Mouse (Mus musculus): ENCODE results near the gene Fam102a. TPM values are rescaled to one million over a fixed set of nuclear protein-coding genes. Genes with fewer than 3 reads are reported as not detected.

Fam102a gene
- polyA plus RNA-seq, 1 experiment from 2014 or later, result 11.4 TPM

GRCm38 (mm10) chr2:32537360-32537905, 2.3 kb downstream of the Fam102a start:
- no peak for ATAC-seq (ENCODE audit: insufficient read depth, low FRiP score)
- peak overlapping the region; percentile 75 for H3K4me3 ChIP-seq (replicated peaks; ENCODE audit: low read length)
- H3K36me3 ChIP-seq (ENCODE audit: control insufficient read depth, insufficient read depth, low read length), result no peaks in the 10 kb centered on the region
- peak overlapping the region; percentile 97 for H3K27ac ChIP-seq (ENCODE audit: low read length)
- WGBS, result 8% methylated on average over 9 of the region's 9 CpGs
- no peaks in the 10 kb centered on the region for H3K9me3 ChIP-seq (replicated peaks; ENCODE audit: control insufficient read depth, low read length)
- peak overlapping the region; percentile 89 for H3K4me2 ChIP-seq (ENCODE audit: low read depth, low read length)
- H3K4me1 ChIP-seq (ENCODE audit: control insufficient read depth, insufficient read depth, low read length), result peaks cover 62% of the 10 kb centered on the region
- no peaks in the 10 kb centered on the region for H3K27me3 ChIP-seq (ENCODE audit: control insufficient read depth, insufficient read depth, low read length)
- peak overlapping the region; percentile 91 for H3K9ac ChIP-seq (ENCODE audit: low read length)

GRCm38 (mm10) chr2:32537941-32538340, 2.8 kb downstream of the Fam102a start:
- Histone ChIP-seq H3K4me2 (ENCODE audit: low read depth, low read length) (peak overlapping the region; percentile 89), H3K9ac (ENCODE audit: low read length) (peak overlapping the region; percentile 91), H3K27me3 (ENCODE audit: control insufficient read depth, insufficient read depth, low read length) (no peaks in the 10 kb centered on the region), H3K4me1 (ENCODE audit: control insufficient read depth, insufficient read depth, low read length) (peaks cover 66% of the 10 kb centered on the region), H3K4me3 (replicated peaks; ENCODE audit: low read length) (peak overlapping the region; percentile 75), H3K27ac (ENCODE audit: low read length) (peak overlapping the region; percentile 97), H3K36me3 (ENCODE audit: control insufficient read depth, insufficient read depth, low read length) (no peaks in the 10 kb centered on the region), H3K9me3 (replicated peaks; ENCODE audit: control insufficient read depth, low read length) (no peaks in the 10 kb centered on the region)
- 62% methylated on average over 5 of the region's 5 CpGs for WGBS
- ATAC-seq (ENCODE audit: insufficient read depth, low FRiP score), result no peak

GRCm38 (mm10) chr2:32538461-32538860, 3.3 kb downstream of the Fam102a start:
- Histone ChIP-seq H3K27ac (ENCODE audit: low read length) (peak overlapping the region; percentile 97), H3K27me3 (ENCODE audit: control insufficient read depth, insufficient read depth, low read length) (no peaks in the 10 kb centered on the region), H3K36me3 (ENCODE audit: control insufficient read depth, insufficient read depth, low read length) (no peaks in the 10 kb centered on the region), H3K4me3 (replicated peaks; ENCODE audit: low read length) (peak overlapping the region; percentile 75), H3K4me1 (ENCODE audit: control insufficient read depth, insufficient read depth, low read length) (peaks cover 70% of the 10 kb centered on the region), H3K4me2 (ENCODE audit: low read depth, low read length) (peak overlapping the region; percentile 89), H3K9me3 (replicated peaks; ENCODE audit: control insufficient read depth, low read length) (no peaks in the 10 kb centered on the region), H3K9ac (ENCODE audit: low read length) (0 out of 2 replicates have a peak overlapping the region, but pooled peaks have one; percentile 91)
- no peak for ATAC-seq (ENCODE audit: insufficient read depth, low FRiP score)
- WGBS, result 48% methylated on average over 4 of the region's 4 CpGs

GRCm38 (mm10) chr2:32539452-32539981, 4.4 kb downstream of the Fam102a start:
- WGBS, result 65% methylated on average over 14 of the region's 14 CpGs

GRCm38 (mm10) chr2:32541333-32541908, 6.3 kb downstream of the Fam102a start:
- ATAC-seq (ENCODE audit: insufficient read depth, low FRiP score), result no peak
- 91% methylated on average over 2 of the region's 2 CpGs for WGBS
- Histone ChIP-seq H3K4me3 (replicated peaks; ENCODE audit: low read length) (no peak overlapping the region), H3K9me3 (replicated peaks; ENCODE audit: control insufficient read depth, low read length) (no peaks in the 10 kb centered on the region), H3K27me3 (ENCODE audit: control insufficient read depth, insufficient read depth, low read length) (no peaks in the 10 kb centered on the region), H3K36me3 (ENCODE audit: control insufficient read depth, insufficient read depth, low read length) (no peaks in the 10 kb centered on the region), H3K9ac (ENCODE audit: low read length) (no peak overlapping the region), H3K4me2 (ENCODE audit: low read depth, low read length) (no peak overlapping the region), H3K4me1 (ENCODE audit: control insufficient read depth, insufficient read depth, low read length) (peaks cover 63% of the 10 kb centered on the region), H3K27ac (ENCODE audit: low read length) (no peak overlapping the region)

More at GRCm38 (mm10) chr2:32539452-32539981, 4.4 kb downstream of the Fam102a start:
- Histone ChIP-seq H3K4me2 (ENCODE audit: low read depth, low read length) (peak overlapping the region; percentile 35), H3K27ac (ENCODE audit: low read length) (peak overlapping the region; percentile 97), H3K4me3 (replicated peaks; ENCODE audit: low read length) (no peak overlapping the region), H3K4me1 (ENCODE audit: control insufficient read depth, insufficient read depth, low read length) (peaks cover 64% of the 10 kb centered on the region), H3K36me3 (ENCODE audit: control insufficient read depth, insufficient read depth, low read length) (no peaks in the 10 kb centered on the region), H3K9me3 (replicated peaks; ENCODE audit: control insufficient read depth, low read length) (no peaks in the 10 kb centered on the region), H3K27me3 (ENCODE audit: control insufficient read depth, insufficient read depth, low read length) (no peaks in the 10 kb centered on the region), H3K9ac (ENCODE audit: low read length) (peak overlapping the region; percentile 36)
- no peak for ATAC-seq (ENCODE audit: insufficient read depth, low FRiP score)

- H3K9me3 ChIP-seq (replicated peaks; ENCODE audit: control insufficient read depth, low read length), result no peaks in the 10 kb centered on the region
- H3K27me3 ChIP-seq (ENCODE audit: control insufficient read depth, insufficient read depth, low read length), result no peaks in the 10 kb centered on the region
- H3K4me2 ChIP-seq (ENCODE audit: low read depth, low read length), result no peak overlapping the region
- H3K36me3 ChIP-seq (ENCODE audit: control insufficient read depth, insufficient read depth, low read length), result no peaks in the 10 kb centered on the region
- ATAC-seq (ENCODE audit: insufficient read depth, low FRiP score), result no peak
- no peak overlapping the region for H3K4me3 ChIP-seq (replicated peaks; ENCODE audit: low read length)
- peaks cover 59% of the 10 kb centered on the region for H3K4me1 ChIP-seq (ENCODE audit: control insufficient read depth, insufficient read depth, low read length)
- 78% methylated on average over 4 of the region's 4 CpGs for WGBS
- H3K9ac ChIP-seq (ENCODE audit: low read length), result no peak overlapping the region
- H3K27ac ChIP-seq (ENCODE audit: low read length), result no peak overlapping the region
Observed at GRCm38 (mm10) chr2:32541986-32542573, 6.9 kb downstream of the Fam102a start.

- WGBS, result 62% methylated on average over 3 of the region's 3 CpGs
- no peak for ATAC-seq (ENCODE audit: insufficient read depth, low FRiP score)
- H3K4me1 ChIP-seq (ENCODE audit: control insufficient read depth, insufficient read depth, low read length), result peaks cover 54% of the 10 kb centered on the region
Observed at GRCm38 (mm10) chr2:32543031-32543449, 7.9 kb downstream of the Fam102a start.

GRCm38 (mm10) chr2:32546951-32547350, 11.8 kb downstream of the Fam102a start:
- Histone ChIP-seq H3K9me3 (replicated peaks; ENCODE audit: control insufficient read depth, low read length) (no peaks in the 10 kb centered on the region), H3K9ac (ENCODE audit: low read length) (no peak overlapping the region), H3K4me2 (ENCODE audit: low read depth, low read length) (no peak overlapping the region), H3K27me3 (ENCODE audit: control insufficient read depth, insufficient read depth, low read length) (no peaks in the 10 kb centered on the region), H3K4me1 (ENCODE audit: control insufficient read depth, insufficient read depth, low read length) (peaks cover 54% of the 10 kb centered on the region), H3K4me3 (replicated peaks; ENCODE audit: low read length) (no peak overlapping the region), H3K36me3 (ENCODE audit: control insufficient read depth, insufficient read depth, low read length) (no peaks in the 10 kb centered on the region), H3K27ac (ENCODE audit: low read length) (no peak overlapping the region)
- no peak for ATAC-seq (ENCODE audit: insufficient read depth, low FRiP score)
- WGBS, result 90% methylated on average over 1 of the region's 1 CpGs

More at GRCm38 (mm10) chr2:32543031-32543449, 7.9 kb downstream of the Fam102a start:
- Histone ChIP-seq H3K27me3 (ENCODE audit: control insufficient read depth, insufficient read depth, low read length) (no peaks in the 10 kb centered on the region), H3K36me3 (ENCODE audit: control insufficient read depth, insufficient read depth, low read length) (no peaks in the 10 kb centered on the region), H3K9ac (ENCODE audit: low read length) (no peak overlapping the region), H3K27ac (ENCODE audit: low read length) (no peak overlapping the region), H3K4me3 (replicated peaks; ENCODE audit: low read length) (no peak overlapping the region), H3K4me2 (ENCODE audit: low read depth, low read length) (no peak overlapping the region), H3K9me3 (replicated peaks; ENCODE audit: control insufficient read depth, low read length) (no peaks in the 10 kb centered on the region)

- no peaks in the 10 kb centered on the region for H3K27me3 ChIP-seq (ENCODE audit: control insufficient read depth, insufficient read depth, low read length)
- H3K4me2 ChIP-seq (ENCODE audit: low read depth, low read length), result no peak overlapping the region
- H3K36me3 ChIP-seq (ENCODE audit: control insufficient read depth, insufficient read depth, low read length), result no peaks in the 10 kb centered on the region
- H3K4me3 ChIP-seq (replicated peaks; ENCODE audit: low read length), result no peak overlapping the region
- H3K9ac ChIP-seq (ENCODE audit: low read length), result no peak overlapping the region
- peaks cover 50% of the 10 kb centered on the region for H3K4me1 ChIP-seq (ENCODE audit: control insufficient read depth, insufficient read depth, low read length)
- no peaks in the 10 kb centered on the region for H3K9me3 ChIP-seq (replicated peaks; ENCODE audit: control insufficient read depth, low read length)
- ATAC-seq (ENCODE audit: insufficient read depth, low FRiP score), result no peak
- H3K27ac ChIP-seq (ENCODE audit: low read length), result no peak overlapping the region
- 68% methylated on average over 5 of the region's 5 CpGs for WGBS
Observed at GRCm38 (mm10) chr2:32547380-32547779, 12.2 kb downstream of the Fam102a start.

Measured in stomach, embryonic 16.5 days (tissue).